Mouse (Mus musculus): ENCODE results near the gene Cers5. TPM values are rescaled to one million over a fixed set of nuclear protein-coding genes. Genes with fewer than 3 reads are reported as not detected.

Cers5 gene
- polyA plus RNA-seq, 1 experiment from 2014 or later: 77.0 TPM

DNA sequence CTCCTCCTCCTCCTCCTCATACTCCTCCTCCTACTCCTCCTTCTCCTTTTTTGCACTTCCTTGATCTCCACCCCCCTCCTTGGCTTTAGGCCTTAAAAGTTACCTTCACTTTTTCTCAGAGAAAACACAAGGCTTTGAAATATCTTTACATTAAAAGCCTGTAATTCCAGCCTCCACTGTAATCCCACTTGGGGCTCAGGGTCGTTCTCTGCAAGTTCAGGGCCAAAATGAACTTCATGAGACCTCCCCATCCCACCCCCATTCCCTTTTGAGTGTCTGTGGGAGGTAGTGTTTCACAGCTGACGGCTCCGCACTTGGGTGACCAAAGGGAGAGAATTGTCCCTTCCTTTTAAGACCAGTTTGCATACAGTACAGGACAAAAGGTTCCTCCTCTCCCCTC is 240 bp upstream of the Cers5 start:
- no peak overlapping the region for H3K9ac ChIP-seq (replicated peaks; ENCODE audit: low read depth, low read length)

DNA sequence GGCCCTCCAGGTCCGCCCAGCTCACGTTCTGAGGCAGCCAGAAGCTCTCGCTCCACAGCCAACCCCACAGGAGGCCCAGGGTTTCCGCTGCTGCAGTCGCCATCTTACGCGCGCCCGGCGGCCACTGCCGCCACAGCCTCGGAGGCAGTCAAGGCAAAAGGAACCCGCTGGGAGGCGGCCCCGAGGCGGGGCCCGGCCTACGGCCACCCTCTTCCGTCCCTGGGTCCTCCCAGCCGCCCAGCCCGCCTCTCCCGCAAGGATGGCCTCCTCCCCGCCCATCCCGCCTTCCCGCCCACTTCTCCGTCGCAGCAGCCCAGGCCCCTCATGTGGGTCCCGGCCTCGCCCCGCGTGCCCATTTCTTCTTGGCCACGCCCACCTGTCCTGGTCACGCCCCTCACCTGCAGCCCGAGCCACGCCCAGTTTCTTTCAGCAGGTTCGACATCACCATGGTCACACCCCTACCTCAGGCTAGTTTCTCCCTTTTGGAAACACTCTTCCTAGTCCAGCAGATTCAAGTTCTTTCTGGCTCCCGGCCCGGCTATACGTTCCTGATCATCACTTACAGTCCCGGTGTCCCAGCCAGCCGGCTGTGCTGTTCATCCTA is 306 bp downstream of the Cers5 start:
- Histone ChIP-seq H3K27ac (ENCODE audit: low read length) (peak overlapping the region; percentile 95), H3K4me3 (ENCODE audit: low read depth, low read length) (peak overlapping the region; percentile 91), H3K4me2 (replicated peaks; ENCODE audit: low read depth, low read length) (peak overlapping the region; percentile 65), H3K9ac (replicated peaks; ENCODE audit: low read depth, low read length) (peak overlapping the region; percentile 81), H3K9me3 (ENCODE audit: control insufficient read depth, low read depth, low read length) (no peaks in the 10 kb centered on the region), H3K27me3 (ENCODE audit: control insufficient read depth, insufficient read depth, low read length) (no peaks in the 10 kb centered on the region), H3K36me3 (ENCODE audit: control insufficient read depth, insufficient read depth, low read length) (no peaks in the 10 kb centered on the region), H3K4me1 (ENCODE audit: control insufficient read depth, insufficient read depth, low read length) (peaks cover 16% of the 10 kb centered on the region)
- peak; percentile 97 for ATAC-seq (ENCODE audit: insufficient number of reproducible peaks, insufficient read depth, low FRiP score, low read depth)
- WGBS: under 1% methylated on average over 41 of the region's 41 CpGs

More for the DNA sequence above, 240 bp upstream of the Cers5 start:
- no peak for ATAC-seq (ENCODE audit: insufficient number of reproducible peaks, insufficient read depth, low FRiP score, low read depth)
- WGBS: 26% methylated on average over 3 of the region's 3 CpGs
- H3K4me1 ChIP-seq (ENCODE audit: control insufficient read depth, insufficient read depth, low read length): peaks cover 16% of the 10 kb centered on the region
- no peaks in the 10 kb centered on the region for H3K36me3 ChIP-seq (ENCODE audit: control insufficient read depth, insufficient read depth, low read length)
- peak overlapping the region; percentile 65; the same call in 1 of the 2 replicates for H3K4me2 ChIP-seq (replicated peaks; ENCODE audit: low read depth, low read length)
- no peaks in the 10 kb centered on the region for H3K9me3 ChIP-seq (ENCODE audit: control insufficient read depth, low read depth, low read length)
- peak overlapping the region; percentile 29; the same call in 1 of the 2 replicates for H3K27ac ChIP-seq (ENCODE audit: low read length)
- H3K27me3 ChIP-seq (ENCODE audit: control insufficient read depth, insufficient read depth, low read length): no peaks in the 10 kb centered on the region
- peak overlapping the region; percentile 91; the same call in 1 of the 2 replicates for H3K4me3 ChIP-seq (ENCODE audit: low read depth, low read length)

DNA sequence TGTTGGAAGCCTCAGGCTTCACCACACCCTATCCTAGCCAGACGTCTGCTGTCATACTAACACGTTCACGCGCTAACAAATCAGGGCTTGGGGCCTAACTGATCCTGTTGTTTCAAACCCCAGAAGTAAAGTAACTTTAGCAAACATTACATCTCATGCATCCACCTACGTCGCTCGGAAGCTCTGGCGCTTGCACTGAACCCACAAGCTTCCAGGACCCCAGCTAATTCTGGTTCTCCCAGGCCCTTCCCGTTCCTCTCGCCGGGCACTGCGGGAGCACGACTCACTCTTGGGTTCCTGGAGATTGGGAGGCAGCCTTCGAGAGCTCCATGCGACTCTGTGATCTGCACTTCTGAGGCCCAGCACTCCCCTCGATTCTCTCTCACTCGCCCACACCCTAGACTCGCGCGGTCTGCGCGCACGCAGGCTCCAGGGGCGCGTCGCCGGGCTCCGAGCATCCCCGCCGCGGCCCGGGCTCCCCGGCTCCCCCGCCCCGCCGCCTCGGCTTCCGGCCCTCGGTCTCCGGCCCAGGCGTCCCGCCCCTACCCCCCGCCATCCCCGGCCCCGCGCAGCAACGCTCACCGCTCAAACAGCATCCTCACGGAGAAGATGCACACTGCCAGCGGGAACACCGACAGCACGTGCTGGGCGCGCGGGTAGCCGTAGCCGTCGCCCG is 946 bp downstream of the Cers5 start:
- Histone ChIP-seq H3K4me2 (replicated peaks; ENCODE audit: low read depth, low read length) (peak overlapping the region; percentile 65), H3K36me3 (ENCODE audit: control insufficient read depth, insufficient read depth, low read length) (no peaks in the 10 kb centered on the region), H3K4me1 (ENCODE audit: control insufficient read depth, insufficient read depth, low read length) (peaks cover 16% of the 10 kb centered on the region), H3K9me3 (ENCODE audit: control insufficient read depth, low read depth, low read length) (no peaks in the 10 kb centered on the region), H3K27me3 (ENCODE audit: control insufficient read depth, insufficient read depth, low read length) (no peaks in the 10 kb centered on the region), H3K9ac (replicated peaks; ENCODE audit: low read depth, low read length) (peak overlapping the region; percentile 81), H3K4me3 (ENCODE audit: low read depth, low read length) (peak overlapping the region; percentile 91), H3K27ac (ENCODE audit: low read length) (peak overlapping the region; percentile 95)
- WGBS: under 1% methylated on average over 59 of the region's 59 CpGs
- peak; percentile 61 for ATAC-seq (ENCODE audit: insufficient number of reproducible peaks, insufficient read depth, low FRiP score, low read depth)

DNA sequence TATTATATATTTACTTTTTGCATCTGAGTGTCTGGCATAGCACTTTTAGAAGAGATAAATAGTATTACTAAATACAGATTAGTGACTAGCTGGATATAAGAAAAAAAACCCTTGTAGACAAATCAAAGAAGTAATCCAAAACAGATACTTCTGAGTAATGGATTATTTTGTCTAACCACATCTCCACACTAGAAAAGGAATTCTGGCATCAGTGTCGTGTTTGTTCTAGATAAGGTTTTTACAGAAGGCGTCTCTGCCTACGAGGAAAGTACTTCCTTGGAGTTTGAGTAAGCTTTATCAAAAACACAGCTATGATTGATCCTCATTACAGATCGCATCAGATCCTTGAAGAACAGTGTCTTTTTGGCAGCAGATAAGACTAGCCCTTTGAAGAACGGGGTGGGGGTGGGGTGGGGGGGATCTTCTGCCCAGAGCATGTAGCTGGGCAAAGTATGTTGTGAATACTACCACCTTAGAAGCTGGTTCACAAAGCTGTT is 1.6 kb downstream of the Cers5 start:
- Histone ChIP-seq H3K9me3 (ENCODE audit: control insufficient read depth, low read depth, low read length) (no peaks in the 10 kb centered on the region), H3K4me2 (replicated peaks; ENCODE audit: low read depth, low read length) (peak overlapping the region; percentile 65), H3K4me3 (ENCODE audit: low read depth, low read length) (peak overlapping the region; percentile 91), H3K9ac (replicated peaks; ENCODE audit: low read depth, low read length) (peak overlapping the region; percentile 81), H3K4me1 (ENCODE audit: control insufficient read depth, insufficient read depth, low read length) (peaks cover 16% of the 10 kb centered on the region), H3K27me3 (ENCODE audit: control insufficient read depth, insufficient read depth, low read length) (no peaks in the 10 kb centered on the region), H3K36me3 (ENCODE audit: control insufficient read depth, insufficient read depth, low read length) (no peaks in the 10 kb centered on the region), H3K27ac (ENCODE audit: low read length) (peak overlapping the region; percentile 95)
- no peak for ATAC-seq (ENCODE audit: insufficient number of reproducible peaks, insufficient read depth, low FRiP score, low read depth)
- 8% methylated on average over 5 of the region's 5 CpGs for WGBS

DNA sequence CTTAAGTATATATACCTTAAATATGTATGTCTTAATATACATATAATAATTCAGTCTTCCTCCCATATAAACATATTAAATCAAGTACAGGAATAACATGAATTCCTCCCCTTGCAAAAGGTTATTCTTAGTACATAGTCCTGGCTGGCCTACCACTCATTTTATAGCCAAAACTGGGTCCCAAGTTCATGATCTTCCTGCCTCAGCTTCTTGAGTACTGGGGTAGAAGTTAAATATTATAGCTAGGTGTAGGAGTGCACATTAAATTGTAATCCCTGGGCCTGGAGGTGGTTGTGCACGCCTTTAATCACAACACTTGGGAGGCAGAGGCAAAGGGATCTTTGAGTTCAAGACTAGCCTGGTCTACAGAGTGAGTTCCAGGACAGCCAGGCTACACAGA is 3.9 kb downstream of the Cers5 start:
- Histone ChIP-seq H3K27ac (ENCODE audit: low read length) (no peak overlapping the region), H3K4me1 (ENCODE audit: control insufficient read depth, insufficient read depth, low read length) (peaks cover 16% of the 10 kb centered on the region), H3K4me2 (replicated peaks; ENCODE audit: low read depth, low read length) (no peak overlapping the region), H3K36me3 (ENCODE audit: control insufficient read depth, insufficient read depth, low read length) (no peaks in the 10 kb centered on the region), H3K9me3 (ENCODE audit: control insufficient read depth, low read depth, low read length) (no peaks in the 10 kb centered on the region), H3K4me3 (ENCODE audit: low read depth, low read length) (no peak overlapping the region), H3K9ac (replicated peaks; ENCODE audit: low read depth, low read length) (no peak overlapping the region), H3K27me3 (ENCODE audit: control insufficient read depth, insufficient read depth, low read length) (no peaks in the 10 kb centered on the region)
- WGBS: 92% methylated on average over 1 of the region's 1 CpGs
- ATAC-seq (ENCODE audit: insufficient number of reproducible peaks, insufficient read depth, low FRiP score, low read depth): no peak

DNA sequence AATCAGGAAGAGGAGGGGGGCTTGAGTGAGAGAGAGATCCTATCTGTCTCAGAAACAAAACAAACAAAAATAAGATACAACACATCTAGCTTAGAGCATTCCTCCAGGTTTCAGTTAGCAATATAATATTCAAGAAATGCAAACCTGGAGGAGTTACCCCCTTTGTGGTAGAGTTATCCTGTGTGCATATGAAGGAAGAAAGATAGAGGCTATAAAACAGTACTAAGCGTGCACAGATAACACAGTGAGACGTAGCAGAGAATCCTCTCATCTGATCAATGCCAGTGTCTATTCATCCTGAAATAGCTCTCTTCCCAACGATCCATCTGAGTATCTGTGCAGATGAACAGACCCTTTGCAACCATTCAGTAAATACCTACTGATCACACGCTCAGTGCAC is 5.2 kb downstream of the Cers5 start:
- no peak for ATAC-seq (ENCODE audit: insufficient number of reproducible peaks, insufficient read depth, low FRiP score, low read depth)
- no peaks in the 10 kb centered on the region for H3K36me3 ChIP-seq (ENCODE audit: control insufficient read depth, insufficient read depth, low read length)
- H3K27ac ChIP-seq (ENCODE audit: low read length): no peak overlapping the region
- WGBS: 87% methylated on average over 4 of the region's 4 CpGs
- no peak overlapping the region for H3K9ac ChIP-seq (replicated peaks; ENCODE audit: low read depth, low read length)
- H3K9me3 ChIP-seq (ENCODE audit: control insufficient read depth, low read depth, low read length): no peaks in the 10 kb centered on the region
- H3K4me1 ChIP-seq (ENCODE audit: control insufficient read depth, insufficient read depth, low read length): peaks cover 14% of the 10 kb centered on the region
- H3K27me3 ChIP-seq (ENCODE audit: control insufficient read depth, insufficient read depth, low read length): no peaks in the 10 kb centered on the region
- H3K4me2 ChIP-seq (replicated peaks; ENCODE audit: low read depth, low read length): no peak overlapping the region
- no peak overlapping the region for H3K4me3 ChIP-seq (ENCODE audit: low read depth, low read length)

DNA sequence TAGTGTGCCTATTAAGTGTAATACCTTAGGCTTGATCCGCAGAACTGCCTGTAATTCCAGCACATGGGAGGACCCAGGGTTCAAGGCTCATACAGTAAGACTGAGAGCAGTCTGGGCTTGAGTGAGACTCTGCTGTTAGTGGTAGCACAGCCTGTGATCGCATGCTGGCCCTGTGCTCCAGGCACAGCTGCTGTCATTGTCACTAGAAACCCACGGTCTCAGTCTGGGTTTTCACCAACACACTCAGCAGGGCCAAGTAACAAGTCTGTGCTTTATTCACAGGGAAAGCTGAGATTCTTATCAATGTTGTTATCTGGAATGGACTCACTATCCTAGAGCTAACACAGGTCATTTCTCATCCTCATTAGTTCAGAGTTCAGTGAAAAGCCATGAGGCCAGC is 18.5 kb downstream of the Cers5 start:
- Histone ChIP-seq H3K27me3 (ENCODE audit: control insufficient read depth, insufficient read depth, low read length) (no peaks in the 10 kb centered on the region), H3K9ac (replicated peaks; ENCODE audit: low read depth, low read length) (no peak overlapping the region), H3K4me1 (ENCODE audit: control insufficient read depth, insufficient read depth, low read length) (no peaks in the 10 kb centered on the region), H3K36me3 (ENCODE audit: control insufficient read depth, insufficient read depth, low read length) (no peaks in the 10 kb centered on the region), H3K4me3 (ENCODE audit: low read depth, low read length) (no peak overlapping the region), H3K4me2 (replicated peaks; ENCODE audit: low read depth, low read length) (no peak overlapping the region), H3K9me3 (ENCODE audit: control insufficient read depth, low read depth, low read length) (no peaks in the 10 kb centered on the region), H3K27ac (ENCODE audit: low read length) (no peak overlapping the region)
- ATAC-seq (ENCODE audit: insufficient number of reproducible peaks, insufficient read depth, low FRiP score, low read depth): no peak
- WGBS: 70% methylated on average over 3 of the region's 3 CpGs

DNA sequence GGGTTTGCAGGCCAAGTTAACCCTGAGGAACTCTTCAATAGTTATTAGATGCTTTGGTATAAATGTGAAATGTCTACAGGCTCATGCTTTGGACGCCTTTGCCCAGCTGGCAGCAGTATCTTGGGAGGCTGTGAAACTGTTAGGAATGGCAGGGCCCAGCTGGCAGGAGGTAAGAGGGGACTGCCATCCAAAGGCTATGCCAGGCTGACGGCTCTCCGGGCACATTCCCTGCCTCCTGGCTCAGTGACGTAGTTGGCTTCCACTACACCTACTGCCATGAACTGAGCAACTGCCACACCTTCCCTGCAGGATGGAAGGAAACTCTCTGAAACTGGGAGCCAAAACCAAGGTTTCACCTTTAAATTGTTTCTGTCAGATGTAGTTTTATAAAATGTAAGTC is 32.5 kb downstream of the Cers5 start:
- no peaks in the 10 kb centered on the region for H3K4me1 ChIP-seq (ENCODE audit: control insufficient read depth, insufficient read depth, low read length)
- no peak overlapping the region for H3K4me3 ChIP-seq (ENCODE audit: low read depth, low read length)
- peaks cover 56% of the 10 kb centered on the region for H3K36me3 ChIP-seq (ENCODE audit: control insufficient read depth, insufficient read depth, low read length)
- H3K9me3 ChIP-seq (ENCODE audit: control insufficient read depth, low read depth, low read length): no peaks in the 10 kb centered on the region
- H3K27ac ChIP-seq (ENCODE audit: low read length): no peak overlapping the region
- no peak for ATAC-seq (ENCODE audit: insufficient number of reproducible peaks, insufficient read depth, low FRiP score, low read depth)
- no peak overlapping the region for H3K9ac ChIP-seq (replicated peaks; ENCODE audit: low read depth, low read length)
- 93% methylated on average over 4 of the region's 4 CpGs for WGBS
- H3K4me2 ChIP-seq (replicated peaks; ENCODE audit: low read depth, low read length): no peak overlapping the region
- H3K27me3 ChIP-seq (ENCODE audit: control insufficient read depth, insufficient read depth, low read length): no peaks in the 10 kb centered on the region
